Mouse (Mus musculus) lung, adult 2 months (tissue): ENCODE data around the gene Uba6. TPM values are rescaled to one million over a fixed set of nuclear protein-coding genes. Genes with fewer than 3 reads are reported as not detected.

ENCODE experiments used
- DNase-seq: peaks from one replicate; pipeline ENCODE4 v3.0.0; 2022
- H3K4me1 ChIP-seq: fragments of 200-500 bp; 2 replicates; pipeline ENCODE4 v1.6.1; 2011; ENCODE audit warnings: low read length; ENCODE audit not compliant: control insufficient read depth, insufficient read depth
- H3K4me3 ChIP-seq: fragments of 200-500 bp; replicated peaks from 2 replicates; pipeline ENCODE3; 2011; ENCODE audit warnings: low read depth, mild to moderate bottlenecking, control low read depth, low read length; ENCODE audit errors: extremely low read depth
- CTCF ChIP-seq: fragments of 200-500 bp; IDR thresholded peaks from 2 replicates; pipeline ENCODE4 v1.5.1; 2011; ENCODE audit warnings: mild to moderate bottlenecking, low read length, control low read depth; ENCODE audit not compliant: insufficient read depth
- POLR2A ChIP-seq: fragments of 200-500 bp; IDR thresholded peaks from 2 replicates; pipeline ENCODE4 v1.6.1; 2011; ENCODE audit warnings: low read depth, mild to moderate bottlenecking, control low read depth, low read length, borderline replicate concordance; ENCODE audit errors: extremely low read depth
- whole genome bisulfite sequencing: fragments of 180-500 bp; shearing (Covaris S2); methylation state at CpG from one replicate; pipeline ENCODE4 v1.1.7; 2018; 5-methylcytosine and 5-hydroxymethylcytosine counted together
- polyA plus RNA-seq: library from polyadenylated mRNA; depleted of rRNA; stranded (reverse); fragments of >200 nt; gene quantifications from 2 replicates; pipeline ENCODE4 v1.2.3, GENCODE M21; 2012; rRNA removed

Gene Uba6
- polyA plus RNA-seq, 1 experiment: 1.9 TPM

GRCm38 (mm10) chr5:86065101-86065875, 107.3 kb downstream of the Uba6 start, which contains the start of gene Cenpc1:
Cenpc1 (minus strand) TSS chr5:86065583.
- peak within 1 kb of the TSS; percentile 77 for H3K4me3 ChIP-seq
- H3K4me1 ChIP-seq: peaks cover 2% of the 10 kb centered on the region; the same call in 1 of the 2 replicates
- DNase-seq: peak; percentile 97
- no peak for TF ChIP-seq CTCF
- TF ChIP-seq POLR2A: peak; percentile 69; the same call in 1 of the 2 replicates
- WGBS: under 1% methylated on average over 60 of the region's 60 CpGs

- no peak overlapping the region for H3K4me3 ChIP-seq
- peaks cover 2% of the 10 kb centered on the region; the same call in 1 of the 2 replicates for H3K4me1 ChIP-seq
- no peak for DNase-seq
- 71% methylated on average over 1 of the region's 1 CpGs for WGBS
- TF ChIP-seq CTCF (no peak), POLR2A (no peak)
Observed at GRCm38 (mm10) chr5:86063501-86063900, 109.1 kb downstream of the Uba6 start.

Other genes with a start within 250 kb of the Uba6 start
- gene Cenpc1, start 107.2 kb downstream of the Uba6 start, polyA plus RNA-seq: 3.0 and 4.3 TPM in 2 replicates
- gene Stap1, start 101.1 kb downstream of the Uba6 start, polyA plus RNA-seq: 0.58 and 1.6 TPM in 2 replicates
- not detected in 2 replicates for gene Gnrhr, start 25.1 kb upstream of the Uba6 start, polyA plus RNA-seq
- gene Tmprss11c, start 116.5 kb upstream of the Uba6 start, polyA plus RNA-seq: not detected in 2 replicates
- 1.3 TPM in 1 of 2 replicates, not detected in the other for gene Tmprss11d, start 200.6 kb upstream of the Uba6 start, polyA plus RNA-seq